Mouse (Mus musculus) ES-Bruce4 (cell line): ENCODE data around the gene Gm13279.
"Not testable (repeated sequence)": the region's sequence is repeated elsewhere in the genome, so short reads cannot be mapped to it uniquely, and the experiment has no call there.

ENCODE experiments used
- CTCF ChIP-seq: IDR thresholded peaks from one replicate; pipeline ENCODE4 v1.8.1; 2011; ENCODE audit warnings: low read depth, low read length
- EP300 ChIP-seq: IDR thresholded peaks from 2 replicates; pipeline ENCODE4 v1.6.1; 2011; ENCODE audit warnings: low read depth, low read length; ENCODE audit not compliant: insufficient read depth
- POLR2A ChIP-seq: IDR thresholded peaks from one replicate; pipeline ENCODE4 v1.8.1; 2011; ENCODE audit warnings: low read length; ENCODE audit not compliant: insufficient read depth

GRCm38 (mm10) chr4:88779550-88779949 is 17.6 kb upstream of the Gm13279 start, which contains the start of gene Gm13272:
- not testable (repeated sequence) for TF ChIP-seq CTCF, POLR2A, EP300
